Mouse (Mus musculus) CH12.LX (cell line): ENCODE data around the gene Igfbp3. TPM values are rescaled to one million over a fixed set of nuclear protein-coding genes. Genes with fewer than 3 reads are reported as not detected.

Source experiments
- DNase-seq: peaks from one replicate; pipeline ENCODE4 v3.0.0-alpha.2; 2013; ENCODE audit errors: extremely low read depth
- H3K27ac ChIP-seq: 2 replicates; pipeline ENCODE4 v1.5.1; 2012; ENCODE audit warnings: low read depth, mild to moderate bottlenecking, control low read depth, moderate library complexity; ENCODE audit not compliant: insufficient read depth
- H3K27me3 ChIP-seq: replicated peaks from 2 replicates; pipeline ENCODE3; 2012; ENCODE audit warnings: inconsistent platforms
- H3K36me3 ChIP-seq, 2 experiments: replicated peaks in 1 of 2; 2 replicates each; pipeline versions ENCODE3 to v1.6.1; 2012; ENCODE audit warnings: inconsistent platforms in 1 of 2, low read length in 1 of 2, mild to moderate bottlenecking in 1 of 2, mixed read lengths in 1 of 2, moderate library complexity in 1 of 2; ENCODE audit not compliant: control insufficient read depth in 1 of 2, insufficient read depth in 1 of 2
- H3K4me1 ChIP-seq, 2 experiments: 2 replicates each; pipeline ENCODE4 v1.6.1; 2012; ENCODE audit warnings: inconsistent platforms in 1 of 2, moderate library complexity in 1 of 2; ENCODE audit not compliant: insufficient read depth in 2 of 2, control insufficient read depth in 1 of 2
- H3K4me2 ChIP-seq: 2 replicates; pipeline ENCODE4 v1.6.1; 2012; ENCODE audit warnings: low read depth, mild to moderate bottlenecking, control low read depth; ENCODE audit not compliant: poor library complexity, insufficient read depth, severe bottlenecking
- H3K4me3 ChIP-seq, 3 experiments: fragments of 150-350 bp in 1 of 3; sonication (generic) in 1 of 3; replicated peaks in 1 of 3; 2 replicates each; pipeline versions ENCODE3 to v1.5.1; 2011 to 2012; ENCODE audit warnings: low read depth in 2 of 3, low read length in 2 of 3, mild to moderate bottlenecking in 2 of 3, moderate library complexity in 2 of 3, control low read depth in 1 of 3, improper control_type of control experiment in 1 of 3, inconsistent platforms in 1 of 3, mixed read lengths in 1 of 3; ENCODE audit not compliant: poor library complexity in 1 of 3
- H3K79me2 ChIP-seq: replicated peaks from 2 replicates; pipeline ENCODE4 v1.6.1; 2012; ENCODE audit warnings: mild to moderate bottlenecking, moderate library complexity; ENCODE audit not compliant: control insufficient read depth, poor library complexity, insufficient read depth, severe bottlenecking; ENCODE audit errors: extremely low read depth
- H3K9ac ChIP-seq: 2 replicates; pipeline ENCODE4 v1.6.1; 2012; ENCODE audit warnings: low read depth, mild to moderate bottlenecking, control low read depth, moderate library complexity; ENCODE audit not compliant: insufficient read depth
- H3K9me3 ChIP-seq: replicated peaks from 2 replicates; pipeline ENCODE3; 2012; ENCODE audit warnings: low read length, inconsistent platforms, mixed read lengths
- BHLHE40 ChIP-seq: IDR thresholded peaks from 2 replicates; pipeline ENCODE4 v1.6.1; 2011; ENCODE audit warnings: mild to moderate bottlenecking, low read depth, low read length, improper control_type of control experiment
- CHD2 ChIP-seq: IDR thresholded peaks from 2 replicates; pipeline ENCODE4 v1.6.1; 2011; ENCODE audit warnings: low read length, improper control_type of control experiment
- CTCF ChIP-seq, 2 experiments: IDR thresholded peaks in 1 of 2; conservative IDR thresholded peaks in 1 of 2; 2 replicates each; pipeline ENCODE4 v1.5.1; 2011 to 2012; ENCODE audit warnings: low read depth in 2 of 2, low read length in 2 of 2, improper control_type of control experiment in 1 of 2, inconsistent platforms in 1 of 2, mild to moderate bottlenecking in 1 of 2, moderate library complexity in 1 of 2
- E2F4 ChIP-seq: IDR thresholded peaks from 2 replicates; pipeline ENCODE4 v1.6.1; 2011; ENCODE audit warnings: low read depth, low read length, improper control_type of control experiment; ENCODE audit not compliant: insufficient replicate concordance
- ELF1 ChIP-seq: IDR thresholded peaks from 2 replicates; pipeline ENCODE4 v1.6.1; 2014; ENCODE audit warnings: low read depth, mild to moderate bottlenecking, inconsistent platforms, low read length, improper control_type of control experiment
- EP300 ChIP-seq: IDR thresholded peaks from 2 replicates; pipeline ENCODE4 v1.6.1; 2011; ENCODE audit warnings: low read length, improper control_type of control experiment
- IRF4 ChIP-seq: IDR thresholded peaks from 2 replicates; pipeline ENCODE4 v1.6.1; 2014; ENCODE audit warnings: low read depth, mild to moderate bottlenecking, inconsistent platforms, low read length, improper control_type of control experiment
- JUN ChIP-seq: IDR thresholded peaks from 2 replicates; pipeline ENCODE4 v1.6.1; 2011; ENCODE audit warnings: low read depth, mild to moderate bottlenecking, low read length, improper control_type of control experiment, moderate library complexity; ENCODE audit not compliant: insufficient read depth
- JUND ChIP-seq: conservative IDR thresholded peaks from 2 replicates; pipeline ENCODE4 v1.6.1; 2011; ENCODE audit warnings: low read depth, low read length, improper control_type of control experiment
- KAT2A ChIP-seq: IDR thresholded peaks from 2 replicates; pipeline ENCODE4 v1.6.1; 2012; ENCODE audit warnings: low read length, improper control_type of control experiment, inconsistent platforms; ENCODE audit not compliant: insufficient replicate concordance
- MAFK ChIP-seq: IDR thresholded peaks from 2 replicates; pipeline ENCODE4 v1.6.1; 2011; ENCODE audit warnings: low read length, improper control_type of control experiment; ENCODE audit not compliant: insufficient replicate concordance
- MAX ChIP-seq: IDR thresholded peaks from 2 replicates; pipeline ENCODE4 v1.6.1; 2011; ENCODE audit warnings: low read length, improper control_type of control experiment
- MAZ ChIP-seq: IDR thresholded peaks from 2 replicates; pipeline ENCODE4 v1.6.1; 2012; ENCODE audit warnings: low read depth, mild to moderate bottlenecking, inconsistent platforms, low read length, improper control_type of control experiment, moderate library complexity
- MEF2A ChIP-seq: IDR thresholded peaks from 2 replicates; pipeline ENCODE4 v1.6.1; 2014; ENCODE audit warnings: low read depth, mild to moderate bottlenecking, inconsistent platforms, low read length, improper control_type of control experiment, borderline replicate concordance
- MXI1 ChIP-seq: IDR thresholded peaks from 2 replicates; pipeline ENCODE4 v1.6.1; 2011; ENCODE audit warnings: mild to moderate bottlenecking, low read depth, low read length, improper control_type of control experiment
- MYC ChIP-seq: IDR thresholded peaks from 2 replicates; pipeline ENCODE4 v1.6.1; 2011; ENCODE audit warnings: low read depth, mild to moderate bottlenecking, improper control_type of control experiment, low read length
- PAX5 ChIP-seq: IDR thresholded peaks from 2 replicates; pipeline ENCODE4 v1.6.1; 2012; ENCODE audit warnings: low read length, inconsistent platforms, mixed read lengths
- POLR2AphosphoS2 ChIP-seq: IDR thresholded peaks from 2 replicates; pipeline ENCODE4 v1.6.1; 2011; ENCODE audit warnings: low read depth, low read length, improper control_type of control experiment
- RAD21 ChIP-seq: IDR thresholded peaks from 2 replicates; pipeline ENCODE4 v1.6.1; 2011; ENCODE audit warnings: low read depth, mild to moderate bottlenecking, low read length, improper control_type of control experiment, moderate library complexity
- SMC3 ChIP-seq: IDR thresholded peaks from 2 replicates; pipeline ENCODE4 v1.6.1; 2011; ENCODE audit warnings: low read depth, low read length, improper control_type of control experiment
- TBP ChIP-seq: conservative IDR thresholded peaks from 2 replicates; pipeline ENCODE4 v1.6.1; 2011; ENCODE audit warnings: low read depth, low read length, improper control_type of control experiment
- TCF12 ChIP-seq: IDR thresholded peaks from 2 replicates; pipeline ENCODE4 v1.6.1; 2014; ENCODE audit warnings: low read depth, mild to moderate bottlenecking, inconsistent platforms, low read length, improper control_type of control experiment
- UBTF ChIP-seq: IDR thresholded peaks from 2 replicates; pipeline ENCODE4 v1.6.1; 2012; ENCODE audit warnings: low read depth, mild to moderate bottlenecking, inconsistent platforms, low read length, improper control_type of control experiment, moderate library complexity
- ZC3H11A ChIP-seq: IDR thresholded peaks from 2 replicates; pipeline ENCODE4 v1.6.1; 2012; ENCODE audit warnings: low read depth, mild to moderate bottlenecking, inconsistent platforms, low read length, improper control_type of control experiment
- ZKSCAN1 ChIP-seq: IDR thresholded peaks from 2 replicates; pipeline ENCODE4 v1.6.1; 2012; ENCODE audit warnings: low read depth, inconsistent platforms, low read length, improper control_type of control experiment, borderline replicate concordance
- ZNF384 ChIP-seq: IDR thresholded peaks from 2 replicates; pipeline ENCODE4 v1.6.1; 2012; ENCODE audit warnings: low read depth, low read length, improper control_type of control experiment, inconsistent platforms
- dilution Hi-C: fragments of 300-500 bp; cut with MboI; formaldehyde crosslinking; loops from 2 replicates; pipeline ENCODE4 v1.14.3; 2020; ENCODE audit warnings: low sequenced_read_pairs; ENCODE audit not compliant: extremely low pct_unique_long_range_greater_than_20kb, extremely low pct_ligation_motif_present
- in situ Hi-C: fragments of 300-500 bp; cut with MboI; formaldehyde crosslinking; loops from 3 replicates; pipeline ENCODE4 v1.14.3; 2019; ENCODE audit warnings: low sequenced_read_pairs, low pct_ligation_motif_present, low pct_unique_long_range_greater_than_20kb, mixed read lengths
- polyA plus RNA-seq: library from polyadenylated mRNA; unstranded; fragments of >175 nt; gene quantifications from 2 replicates; pipeline ENCODE4 v1.2.1, GENCODE M21; 2012; ENCODE audit warnings: low read depth; ENCODE audit not compliant: insufficient read length
- total RNA-seq, 2 experiments: library from RNA; depleted of rRNA; stranded (reverse); fragments of 300-350 nt in 1 of 2; fragments of >200 nt in 1 of 2; gene quantifications; 2 replicates each; pipeline ENCODE4 v1.2.3; 2012 to 2014

Igfbp3 gene
- total and polyA plus RNA-seq, 3 experiments: not detected

DNA sequence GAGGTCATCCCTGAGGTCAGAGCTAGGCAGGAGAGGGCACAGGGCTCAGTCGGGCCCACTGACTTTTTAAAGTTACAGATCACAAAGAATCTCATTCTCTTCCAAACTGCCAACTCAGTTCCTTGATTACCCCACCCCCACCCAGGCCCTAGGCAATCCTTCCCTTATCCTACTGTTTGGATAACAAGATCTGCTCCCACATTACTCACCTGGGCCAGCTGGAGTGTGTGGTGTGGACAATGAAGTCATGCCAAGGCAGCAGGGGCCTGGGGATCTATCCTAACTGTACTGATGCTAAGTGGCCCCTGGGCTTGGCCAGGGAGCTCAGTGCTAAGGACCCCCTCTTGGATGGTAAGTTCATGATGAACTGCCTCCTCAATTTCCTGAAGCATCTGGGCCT lies 29.3 kb downstream of the Igfbp3 start:
- Histone ChIP-seq H3K9me3 (peaks cover 30% of the 10 kb centered on the region), H3K27me3 (peaks cover 31% of the 10 kb centered on the region), H3K79me2 (no peaks in the 10 kb centered on the region), H3K4me3 (no peak overlapping the region), H3K4me2 (no peak overlapping the region), H3K27ac (no peak overlapping the region), H3K9ac (no peak overlapping the region), H3K4me1 (no peaks in the 10 kb centered on the region), H3K36me3 (no peaks in the 10 kb centered on the region)
- no peak for DNase-seq
- dilution Hi-C loops (no loop called here), in situ Hi-C loops (no loop called here)
- TF ChIP-seq MAFK (no peak), ELF1 (no peak), SMC3 (no peak), PAX5 (no peak), E2F4 (no peak), EP300 (no peak), ZNF384 (no peak), MYC (no peak), MAX (no peak), ZC3H11A (no peak), RAD21 (no peak), MEF2A (no peak), JUND (no peak), UBTF (no peak), JUN (no peak), KAT2A (no peak), TCF12 (no peak), BHLHE40 (no peak), IRF4 (no peak)

DNA sequence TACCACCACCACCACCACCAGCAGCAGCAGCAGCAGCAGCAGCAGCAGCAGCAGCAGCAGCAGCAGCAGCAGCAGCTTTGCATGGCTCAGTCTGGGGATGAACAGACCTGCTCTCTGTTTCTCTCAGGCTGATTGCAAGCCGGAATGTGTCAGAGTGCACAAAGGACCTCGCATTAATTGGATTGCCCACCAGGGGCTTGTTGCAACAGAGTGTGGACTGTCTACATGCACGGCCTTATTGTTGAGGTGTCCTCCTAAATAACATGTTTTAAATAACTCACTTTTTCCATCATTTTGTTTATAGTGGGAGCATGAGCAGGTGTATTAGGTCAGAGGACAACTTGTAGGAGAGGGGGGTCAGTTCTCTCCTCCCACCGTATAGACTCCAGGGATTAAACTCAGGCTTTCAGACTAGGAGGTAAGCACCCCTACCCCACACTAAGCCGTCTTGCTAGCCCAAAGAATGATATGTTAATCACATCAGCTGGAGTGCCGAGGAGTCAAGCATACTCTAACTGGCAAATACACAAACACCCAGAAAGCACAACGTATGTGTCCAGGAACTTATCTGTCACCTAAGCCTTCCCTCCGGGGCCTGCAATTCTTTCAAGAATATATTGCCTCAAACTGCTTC lies 31.2 kb downstream of the Igfbp3 start:
- in situ Hi-C loops (no loop called here), dilution Hi-C loops (no loop called here)
- Histone ChIP-seq H3K4me3 (no peak overlapping the region), H3K79me2 (no peaks in the 10 kb centered on the region), H3K27ac (no peak overlapping the region), H3K9me3 (peaks cover 27% of the 10 kb centered on the region), H3K36me3 (no peaks in the 10 kb centered on the region), H3K27me3 (peaks cover 33% of the 10 kb centered on the region), H3K4me1 (no peaks in the 10 kb centered on the region), H3K4me2 (no peak overlapping the region), H3K9ac (no peak overlapping the region)
- TF ChIP-seq TBP (no peak), BHLHE40 (no peak), CTCF (conservative IDR thresholded peaks at IDR 0.05 in 1 of 2, IDR thresholded peaks at IDR 0.05 in 1 of 2; ENCODE audit: low read depth in 2 of 2, low read length in 2 of 2) (no peak), POLR2AphosphoS2 (no peak), CHD2 (no peak), JUND (no peak), MXI1 (no peak), TCF12 (no peak), SMC3 (no peak), UBTF (no peak), MAZ (no peak), ZKSCAN1 (no peak)
- DNase-seq: no peak
